Mouse (Mus musculus): Measurements from ENCODE around the gene Ttc37. TPM values are rescaled to one million over a fixed set of nuclear protein-coding genes. Genes with fewer than 3 reads are reported as not detected.

The Ttc37 gene
- polyA plus RNA-seq, 1 experiment from 2014 or later: 9.9 TPM

DNA sequence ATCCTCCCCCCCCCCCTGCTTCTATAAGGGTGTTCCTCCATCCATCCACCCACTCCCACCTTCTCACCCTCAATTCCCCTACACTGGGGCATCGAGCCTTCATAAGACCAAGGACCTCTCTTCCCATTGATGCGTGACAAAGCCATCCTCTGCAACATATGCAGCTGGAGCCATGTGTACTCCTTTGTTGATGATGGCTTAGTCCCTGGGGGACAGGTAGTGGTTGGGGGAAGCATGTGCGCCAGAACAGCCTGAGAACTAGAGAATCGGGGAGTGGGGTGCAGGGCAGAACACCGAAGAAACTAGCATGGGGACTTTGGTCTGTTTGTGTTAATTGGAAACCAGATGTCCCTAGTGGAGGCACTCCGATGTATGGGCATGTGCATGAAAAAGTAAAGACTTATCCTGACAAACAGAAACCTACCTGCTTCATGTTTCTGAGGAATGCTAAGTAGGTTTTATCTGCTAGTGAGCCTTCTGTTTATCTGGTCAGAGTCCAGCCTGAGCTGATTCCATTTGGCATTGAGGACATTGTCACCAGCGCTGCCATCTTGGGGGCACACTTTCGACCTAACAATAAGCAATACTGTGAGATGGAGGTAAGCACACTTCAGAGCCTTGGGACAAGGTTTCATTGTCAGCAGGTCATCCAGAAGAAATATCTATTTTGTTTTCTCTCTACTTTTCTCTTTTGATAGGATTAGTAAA lies 97.1 kb downstream of the Ttc37 start:
- 91% methylated on average over 8 of the region's 8 CpGs for WGBS
- H3K4me3 ChIP-seq (ENCODE audit: control insufficient read depth in 1 of 2, insufficient read depth in 1 of 2, low read depth in 1 of 2, low read length in 2 of 2): no peak overlapping the region

DNA sequence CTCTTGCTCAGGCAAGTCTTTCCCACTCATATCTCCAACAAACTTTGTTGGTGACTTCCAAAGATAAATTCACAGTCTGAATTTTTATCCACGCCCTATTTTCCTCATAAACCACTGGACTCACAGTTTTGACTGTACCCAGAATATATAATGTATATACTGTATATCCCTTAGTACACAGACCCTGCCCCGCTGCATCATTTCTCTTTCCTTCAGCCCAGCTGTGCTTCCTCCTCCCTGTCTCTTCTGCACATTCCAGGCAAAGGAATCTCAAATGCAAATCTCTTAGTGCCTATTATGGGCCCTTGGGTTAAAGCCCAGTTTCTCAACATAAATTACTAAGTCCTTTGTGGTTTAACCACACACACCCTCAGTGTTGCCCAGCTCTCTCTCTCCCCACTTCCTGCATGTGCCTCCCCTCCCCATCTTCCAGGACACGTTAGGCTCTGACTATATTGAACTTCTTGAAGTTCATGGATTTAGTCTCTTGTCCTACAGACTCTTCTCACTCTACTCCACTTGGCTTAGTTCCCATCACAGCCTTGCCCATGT lies 98.8 kb downstream of the Ttc37 start:
- 89% methylated on average over 3 of the region's 3 CpGs for WGBS
- no peak overlapping the region for H3K4me2 ChIP-seq (ENCODE audit: low read length)
- ATAC-seq (ENCODE audit: insufficient number of reproducible peaks, insufficient read depth, low FRiP score, low read depth): no peak

More for the DNA sequence above, 97.1 kb downstream of the Ttc37 start:
- no peaks in the 10 kb centered on the region for H3K9me3 ChIP-seq (ENCODE audit: control insufficient read depth, low read length)
- H3K27ac ChIP-seq (replicated peaks in 1 of 2; ENCODE audit: control insufficient read depth in 1 of 2, insufficient read depth in 1 of 2, low read depth in 2 of 2, low read length in 2 of 2): no peak overlapping the region
- H3K4me2 ChIP-seq (ENCODE audit: low read length): no peak overlapping the region
- H3K4me1 ChIP-seq (ENCODE audit: control insufficient read depth in 2 of 2, insufficient read depth in 2 of 2, low read length in 2 of 2): no peaks in the 10 kb centered on the region
- no peak overlapping the region for H3K9ac ChIP-seq (ENCODE audit: low read length)
- H3K36me3 ChIP-seq (ENCODE audit: control insufficient read depth, insufficient read depth, low read length): peaks cover 25% of the 10 kb centered on the region
- ATAC-seq (ENCODE audit: insufficient number of reproducible peaks, insufficient read depth, low FRiP score, low read depth): no peak
- H3K27me3 ChIP-seq (ENCODE audit: control insufficient read depth, insufficient read depth, low read length): no peaks in the 10 kb centered on the region

DNA sequence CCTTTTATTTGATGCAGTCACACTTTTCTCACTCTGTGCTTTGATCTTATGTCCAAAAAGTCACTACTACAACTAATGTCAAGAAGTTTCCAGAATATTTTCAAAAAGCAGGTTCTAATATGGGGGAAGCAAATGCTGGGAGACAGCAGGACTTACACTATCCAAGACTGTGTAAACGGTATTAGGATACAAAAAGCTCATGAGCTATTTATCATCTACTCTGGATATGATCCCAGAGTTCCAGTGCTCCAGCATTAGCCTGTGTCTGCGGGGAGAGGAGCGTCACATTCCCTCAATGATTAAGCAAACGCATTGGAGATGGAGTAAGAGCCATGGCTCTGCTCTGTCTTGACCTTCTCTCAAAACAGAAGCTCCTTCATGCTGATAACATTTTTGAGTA lies 101.4 kb downstream of the Ttc37 start:
- no peak overlapping the region for H3K9ac ChIP-seq (ENCODE audit: low read length)
- 81% methylated on average over 4 of the region's 4 CpGs for WGBS

More for the DNA sequence above, 98.8 kb downstream of the Ttc37 start:
- Histone ChIP-seq H3K9ac (ENCODE audit: low read length) (no peak overlapping the region), H3K9me3 (ENCODE audit: control insufficient read depth, low read length) (no peaks in the 10 kb centered on the region), H3K4me1 (ENCODE audit: control insufficient read depth in 2 of 2, insufficient read depth in 2 of 2, low read length in 2 of 2) (no peaks in the 10 kb centered on the region), H3K4me3 (ENCODE audit: control insufficient read depth in 1 of 2, insufficient read depth in 1 of 2, low read depth in 1 of 2, low read length in 2 of 2) (no peak overlapping the region), H3K27ac (replicated peaks in 1 of 2; ENCODE audit: control insufficient read depth in 1 of 2, insufficient read depth in 1 of 2, low read depth in 2 of 2, low read length in 2 of 2) (no peak overlapping the region), H3K27me3 (ENCODE audit: control insufficient read depth, insufficient read depth, low read length) (no peaks in the 10 kb centered on the region), H3K36me3 (ENCODE audit: control insufficient read depth, insufficient read depth, low read length) (peaks cover 7% of the 10 kb centered on the region; the same call in 1 of the 2 replicates)

DNA sequence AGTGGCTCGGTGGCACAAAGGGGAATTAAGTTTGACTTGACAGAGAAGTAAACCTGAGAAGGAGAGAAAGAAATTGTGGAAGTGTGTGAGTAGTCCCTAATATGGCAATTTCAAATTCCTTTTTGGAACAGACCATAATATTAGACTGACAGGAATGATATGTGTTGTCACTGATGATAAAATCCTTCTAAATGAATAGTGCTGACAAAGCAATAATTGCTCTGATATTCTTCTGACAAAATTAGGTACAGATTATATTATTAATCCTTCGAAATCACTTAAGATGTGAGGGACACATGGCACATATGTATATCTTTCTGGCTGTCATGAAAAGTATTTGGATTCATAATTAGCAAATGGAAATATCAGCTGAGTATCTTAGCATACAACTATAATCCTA lies 116.4 kb downstream of the Ttc37 start:
- Histone ChIP-seq H3K9ac (ENCODE audit: low read length) (no peak overlapping the region), H3K4me1 (ENCODE audit: control insufficient read depth in 2 of 2, insufficient read depth in 2 of 2, low read length in 2 of 2) (no peaks in the 10 kb centered on the region), H3K9me3 (ENCODE audit: control insufficient read depth, low read length) (no peaks in the 10 kb centered on the region), H3K4me2 (ENCODE audit: low read length) (no peak overlapping the region), H3K36me3 (ENCODE audit: control insufficient read depth, insufficient read depth, low read length) (no peaks in the 10 kb centered on the region), H3K4me3 (ENCODE audit: control insufficient read depth in 1 of 2, insufficient read depth in 1 of 2, low read depth in 1 of 2, low read length in 2 of 2) (no peak overlapping the region), H3K27me3 (ENCODE audit: control insufficient read depth, insufficient read depth, low read length) (no peaks in the 10 kb centered on the region), H3K27ac (replicated peaks in 1 of 2; ENCODE audit: control insufficient read depth in 1 of 2, insufficient read depth in 1 of 2, low read depth in 2 of 2, low read length in 2 of 2) (no peak overlapping the region)
- no peak for ATAC-seq (ENCODE audit: insufficient number of reproducible peaks, insufficient read depth, low FRiP score, low read depth)
- WGBS: 90% methylated on average over 2 of the region's 2 CpGs

More for the DNA sequence above, 101.4 kb downstream of the Ttc37 start:
- no peak overlapping the region for H3K4me3 ChIP-seq (ENCODE audit: control insufficient read depth in 1 of 2, insufficient read depth in 1 of 2, low read depth in 1 of 2, low read length in 2 of 2)
- no peaks in the 10 kb centered on the region for H3K27me3 ChIP-seq (ENCODE audit: control insufficient read depth, insufficient read depth, low read length)
- no peak overlapping the region for H3K4me2 ChIP-seq (ENCODE audit: low read length)
- H3K4me1 ChIP-seq (ENCODE audit: control insufficient read depth in 2 of 2, insufficient read depth in 2 of 2, low read length in 2 of 2): no peaks in the 10 kb centered on the region
- peaks cover 2% of the 10 kb centered on the region; the same call in 1 of the 2 replicates for H3K36me3 ChIP-seq (ENCODE audit: control insufficient read depth, insufficient read depth, low read length)
- ATAC-seq (ENCODE audit: insufficient number of reproducible peaks, insufficient read depth, low FRiP score, low read depth): no peak
- H3K9me3 ChIP-seq (ENCODE audit: control insufficient read depth, low read length): no peaks in the 10 kb centered on the region
- H3K27ac ChIP-seq (replicated peaks in 1 of 2; ENCODE audit: control insufficient read depth in 1 of 2, insufficient read depth in 1 of 2, low read depth in 2 of 2, low read length in 2 of 2): no peak overlapping the region

DNA sequence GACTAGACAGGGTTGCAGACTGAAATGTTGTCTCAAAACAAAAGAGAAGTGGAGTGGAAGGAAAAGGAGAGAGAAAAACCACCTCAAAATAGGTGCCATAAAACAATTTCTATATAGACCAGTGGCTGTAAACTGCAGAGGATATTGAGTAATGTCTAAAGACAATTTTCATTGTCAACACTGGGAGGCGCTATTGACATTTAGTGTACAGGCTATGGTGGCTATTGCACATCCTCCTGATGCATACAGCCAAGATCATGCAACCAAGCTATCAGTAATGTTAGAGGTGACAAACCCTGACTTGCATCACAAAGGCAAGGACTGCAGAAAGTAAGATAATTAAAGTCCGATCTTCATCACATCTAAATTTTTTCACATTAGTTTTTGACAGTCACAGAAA lies 116.9 kb downstream of the Ttc37 start:
- no peaks in the 10 kb centered on the region for H3K9me3 ChIP-seq (ENCODE audit: control insufficient read depth, low read length)
- H3K27me3 ChIP-seq (ENCODE audit: control insufficient read depth, insufficient read depth, low read length): no peaks in the 10 kb centered on the region
- no peak overlapping the region for H3K4me2 ChIP-seq (ENCODE audit: low read length)
- ATAC-seq (ENCODE audit: insufficient number of reproducible peaks, insufficient read depth, low FRiP score, low read depth): no peak
- H3K36me3 ChIP-seq (ENCODE audit: control insufficient read depth, insufficient read depth, low read length): no peaks in the 10 kb centered on the region
- H3K9ac ChIP-seq (ENCODE audit: low read length): no peak overlapping the region
- WGBS: 49% methylated on average over 2 of the region's 2 CpGs
- no peak overlapping the region for H3K27ac ChIP-seq (replicated peaks in 1 of 2; ENCODE audit: control insufficient read depth in 1 of 2, insufficient read depth in 1 of 2, low read depth in 2 of 2, low read length in 2 of 2)
- H3K4me3 ChIP-seq (ENCODE audit: control insufficient read depth in 1 of 2, insufficient read depth in 1 of 2, low read depth in 1 of 2, low read length in 2 of 2): no peak overlapping the region
- H3K4me1 ChIP-seq (ENCODE audit: control insufficient read depth in 2 of 2, insufficient read depth in 2 of 2, low read length in 2 of 2): no peaks in the 10 kb centered on the region

Other genes with a start within 250 kb of the Ttc37 start
- gene Rhobtb3, start 154.8 kb upstream of the Ttc37 start, polyA plus RNA-seq (2014; fragmentation: Nextera tagmentation; extraction: Ambion mirVana): 34.5 and 35.0 TPM in 2 replicates
- gene Spata9, start 131.6 kb upstream of the Ttc37 start, polyA plus RNA-seq (2014; fragmentation: Nextera tagmentation; extraction: Ambion mirVana): 0.46 TPM in 1 of 2 replicates, not detected in the other
- 15.3 and 15.8 TPM in 2 replicates for gene Rfesd, start 80.0 kb upstream of the Ttc37 start, polyA plus RNA-seq (2014; fragmentation: Nextera tagmentation; extraction: Ambion mirVana)
- not detected in 2 replicates for gene Gpr150, start 41.7 kb upstream of the Ttc37 start, polyA plus RNA-seq (2014; fragmentation: Nextera tagmentation; extraction: Ambion mirVana)
- 3.5 and 3.7 TPM in 2 replicates for gene Arsk, start 74 bp upstream of the Ttc37 start, polyA plus RNA-seq (2014; fragmentation: Nextera tagmentation; extraction: Ambion mirVana)
- gene Fam81b, start 206.3 kb downstream of the Ttc37 start, polyA plus RNA-seq (2014; fragmentation: Nextera tagmentation; extraction: Ambion mirVana): not detected in 2 replicates

Measured in heart, embryonic 14.5 days (tissue).